Mouse (Mus musculus) ES-CJ7 (cell line): Measurements from ENCODE around the gene Ascc3.

Source experiments
- DNase-seq: peaks from one replicate; pipeline ENCODE4 v3.0.0; 2011; ENCODE audit warnings: low read depth, low spot score

The Ascc3 gene

GRCm38 (mm10) chr10:50894170-50894991, 301.9 kb downstream of the Ascc3 start, which contains the start of gene Sim1:
Gene Sim1 (plus strand): TSS chr10:50894754.
- peak; percentile 95 for DNase-seq

DNA sequence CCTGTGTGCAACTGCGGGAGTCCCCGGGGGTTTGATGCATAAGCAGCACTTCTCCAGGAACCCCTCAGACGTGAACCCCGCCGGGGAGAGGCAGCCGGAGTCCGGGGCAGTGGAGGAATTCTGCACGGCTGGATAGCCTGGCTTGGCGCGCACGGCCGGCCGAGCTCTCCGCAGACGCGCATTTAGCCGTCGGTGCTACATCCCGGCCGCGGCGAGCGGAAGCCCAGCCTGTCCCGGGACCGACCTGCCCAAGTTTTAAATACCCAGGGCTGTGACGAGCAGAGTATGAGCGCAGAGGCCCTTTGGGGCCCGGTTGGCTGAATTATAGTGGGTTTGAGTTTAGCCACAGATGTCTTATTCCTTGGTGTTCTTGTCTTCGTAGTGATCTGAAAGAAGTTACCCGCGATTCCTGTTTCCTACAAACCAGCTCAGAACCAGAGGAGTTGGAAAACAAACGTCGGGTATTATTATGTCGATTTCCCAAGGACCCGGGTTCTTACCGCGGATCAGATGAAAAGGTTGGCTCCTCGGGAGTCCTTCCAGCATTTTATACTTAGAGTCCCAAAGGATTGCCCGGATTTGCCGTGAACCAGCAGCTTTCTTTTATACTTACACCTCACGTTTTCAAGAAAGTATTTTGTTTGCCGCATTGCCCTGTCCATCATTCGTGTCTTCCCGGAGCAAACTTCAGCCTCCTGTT, 302.8 kb downstream of the Ascc3 start:
- no peak for DNase-seq

DNA sequence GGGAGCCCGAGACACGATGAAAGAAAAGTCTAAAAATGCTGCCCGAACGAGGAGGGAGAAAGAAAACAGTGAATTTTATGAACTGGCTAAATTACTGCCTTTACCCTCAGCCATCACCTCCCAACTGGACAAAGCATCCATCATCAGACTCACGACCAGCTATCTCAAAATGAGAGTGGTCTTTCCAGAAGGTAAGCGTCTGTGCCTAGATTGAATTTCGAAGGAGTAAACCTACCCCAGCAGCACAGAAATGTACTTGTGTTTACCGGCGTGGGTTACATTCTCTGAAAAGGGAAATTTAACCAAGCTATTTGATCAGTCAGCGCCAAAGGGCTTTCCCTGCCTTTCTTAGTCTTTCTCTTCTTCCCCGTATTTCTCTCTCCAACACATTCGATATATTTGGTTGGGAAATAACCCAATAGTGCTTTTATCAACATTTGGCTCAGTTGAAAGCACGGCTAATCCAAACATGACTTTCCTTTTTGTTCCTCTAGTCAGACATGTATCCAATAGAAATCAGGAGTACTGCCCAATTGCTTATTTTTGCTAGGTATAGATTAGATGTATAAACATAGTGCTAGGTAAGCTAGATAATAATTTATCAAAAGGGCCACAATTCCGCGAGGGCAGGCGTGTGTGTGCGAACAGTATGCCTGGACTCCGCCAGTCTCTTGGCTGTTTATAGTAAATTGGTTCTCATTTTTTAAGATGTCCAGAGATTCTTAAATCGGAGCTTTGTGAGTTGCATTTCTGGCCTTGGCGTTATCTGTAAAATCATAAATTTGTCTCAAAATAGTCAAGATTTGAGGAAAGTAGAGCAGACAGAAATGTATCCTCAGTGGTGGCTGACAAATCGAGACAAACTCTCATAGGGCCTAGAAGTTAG, 303.7 kb downstream of the Ascc3 start:
- no peak for DNase-seq

- no peak for DNase-seq
These were observed 304.4 kb downstream of the Ascc3 start for GRCm38 (mm10) chr10:50896767-50897390.

GRCm38 (mm10) chr10:50897530-50898471, 305.3 kb downstream of the Ascc3 start:
- no peak for DNase-seq

DNA sequence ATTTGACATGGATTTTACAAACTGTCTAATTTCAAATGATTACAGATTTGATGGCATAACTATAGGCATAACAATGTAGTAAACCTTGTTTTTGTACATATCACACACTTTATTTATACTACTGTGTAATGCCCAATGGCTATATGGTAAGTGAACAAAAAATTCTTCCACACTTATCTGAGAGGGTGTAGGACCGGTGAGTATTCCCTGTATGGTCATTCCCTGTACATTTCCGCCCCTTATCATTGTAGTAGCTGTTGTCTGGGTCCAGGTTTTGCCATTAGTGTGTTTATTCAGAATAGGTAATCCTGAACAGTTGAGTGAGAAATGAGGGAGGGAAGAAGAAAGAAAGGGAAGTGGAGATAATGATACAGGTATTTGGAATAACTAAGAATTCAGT, 306.2 kb downstream of the Ascc3 start:
- DNase-seq: no peak

DNA sequence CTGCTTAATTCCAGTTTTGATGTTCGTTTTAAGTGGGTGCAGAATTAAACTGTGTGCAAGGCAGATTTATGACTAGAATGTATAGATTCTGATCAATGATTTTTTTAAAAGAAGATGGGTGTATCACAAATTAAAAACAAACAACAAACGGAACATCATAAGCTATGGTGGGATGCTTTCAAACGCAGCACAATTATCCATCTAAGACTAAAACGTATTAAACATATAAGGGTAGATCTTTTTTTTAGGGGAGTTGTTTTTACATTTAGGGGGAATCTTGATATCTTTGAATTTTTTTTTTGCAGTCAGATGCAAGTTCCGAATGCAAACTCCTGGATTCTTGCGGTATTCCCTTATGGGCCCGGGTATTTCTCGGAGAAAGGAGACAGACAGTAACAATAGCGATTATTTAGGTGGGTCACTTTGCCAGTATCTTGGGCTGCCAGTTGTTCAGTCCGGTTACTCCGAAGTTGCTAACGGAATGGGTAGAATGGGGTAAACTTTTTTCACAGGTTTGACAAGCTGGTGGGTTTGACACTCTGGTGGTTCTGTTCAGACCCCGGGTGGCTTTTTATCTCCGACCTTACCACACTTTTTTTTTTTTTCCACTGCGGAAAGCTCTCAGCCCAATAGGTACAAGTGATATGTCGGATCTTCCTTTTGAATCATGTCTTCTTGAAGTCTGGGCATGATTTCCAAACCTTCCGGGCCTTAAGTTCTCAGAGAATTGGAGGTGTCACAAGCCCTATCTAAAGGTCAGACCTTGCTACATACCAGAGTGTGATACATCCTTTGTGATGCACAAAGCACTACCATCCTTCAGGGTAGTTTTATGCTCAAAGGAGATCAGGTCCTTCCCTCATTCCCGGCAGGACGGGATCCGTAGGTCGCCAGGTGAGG, 307.6 kb downstream of the Ascc3 start:
- DNase-seq: peak; percentile 44
